Mouse (Mus musculus): Measurements from ENCODE around the gene Ubac2.

DNA sequence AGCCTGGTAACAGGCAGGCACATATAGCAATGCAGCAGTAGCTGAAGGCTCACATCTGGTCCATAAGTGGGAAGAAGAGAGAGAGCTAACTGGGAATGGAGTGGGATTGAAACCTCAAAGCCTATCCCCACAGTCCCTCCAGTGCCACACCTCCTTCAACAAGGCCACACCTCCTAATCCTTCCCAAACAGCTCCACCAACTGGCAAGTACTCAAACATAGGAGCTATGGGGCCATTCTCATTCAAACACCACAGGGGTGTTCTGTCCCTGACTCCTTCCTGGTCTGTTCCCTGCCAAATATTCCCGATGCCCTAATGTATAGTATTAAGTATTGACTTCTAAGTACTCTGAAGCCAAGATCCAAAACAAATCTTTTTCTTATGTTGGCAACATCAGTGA, 27.2 kb upstream of the Ubac2 start:
- TF ChIP-seq POLR2A (IDR thresholded peaks at IDR 0.05; ENCODE audit: control insufficient read depth, extremely low read depth, insufficient read depth, low read length, poor library complexity) = no peak
- no peak for TF ChIP-seq CTCF (IDR thresholded peaks at IDR 0.05; ENCODE audit: borderline replicate concordance, control insufficient read depth, extremely low read depth, insufficient read depth, low read length, poor library complexity)

All from thymus, adult 2 months (tissue).